Comparison of ENCODE assay signal across 23 mouse cellular contexts in the genomic region with DNA sequence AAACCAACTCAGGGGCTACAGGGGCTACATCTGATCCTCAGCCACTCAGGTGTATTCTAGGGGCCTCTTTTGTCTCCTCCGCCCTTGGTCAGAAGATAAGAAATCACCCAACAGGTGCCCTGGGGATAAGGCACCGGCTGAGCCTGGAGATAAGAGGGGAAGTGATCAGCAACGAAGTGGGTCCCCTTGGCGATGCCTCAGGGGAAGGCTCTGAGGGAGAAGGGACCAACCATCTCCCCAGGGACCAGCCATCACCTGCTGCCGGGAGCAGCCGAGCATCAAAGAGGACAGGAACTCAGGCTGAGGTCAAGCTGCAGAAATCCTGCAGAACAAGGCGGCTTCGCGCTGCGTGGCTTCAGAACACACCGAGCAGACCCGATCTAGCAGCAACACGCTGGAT. TPM values are rescaled to one million over a fixed set of nuclear protein-coding genes. Genes with fewer than 3 reads are reported as not detected.
DNase-seq lines count a peak whose midpoint lies in the region; ATAC-seq and TF ChIP-seq lines count a peak whose summit lies in the region.
"Had no signal": no experiment of that assay in that cellular context is flagged by ENCODE, and none has a peak within 500 bp of the region (broad histone marks: within the 10 kb centered on the region; RNA-seq: fewer than 3 reads in every experiment).

No protein-coding gene starts in this region.

- no peak overlapping the region for H3K4me3 ChIP-seq in midbrain, embryonic 10.5 days
- H3K4me3 ChIP-seq in midbrain, postnatal 0 days (ENCODE audit: low read depth, low read length), result no peak overlapping the region
- H3K4me3 ChIP-seq in CH12.LX (replicated peaks in 1 of 3; ENCODE audit: low read depth in 2 of 3, low read length in 2 of 3, poor library complexity in 1 of 3), result no peak overlapping the region
- H3K4me3 ChIP-seq in embryonic facial prominence, embryonic 10.5 days, result no peak overlapping the region
- H3K4me3 ChIP-seq: embryonic facial prominence, embryonic 12.5 days; forebrain, embryonic 12.5 days; heart, embryonic 12.5 days; hindbrain, embryonic 12.5 days had no signal

- no peaks in the 10 kb centered on the region for H3K79me2 ChIP-seq in CH12.LX (replicated peaks; ENCODE audit: control insufficient read depth, extremely low read depth, insufficient read depth, poor library complexity, severe bottlenecking)

- peak overlapping the region; percentile 65; the same call in 1 of the 2 replicates for H3K27ac ChIP-seq in midbrain, embryonic 10.5 days (replicated peaks)
- no peak overlapping the region for H3K27ac ChIP-seq in midbrain, postnatal 0 days (ENCODE audit: low read depth, low read length)
- H3K27ac ChIP-seq in CH12.LX (ENCODE audit: insufficient read depth, low read depth), result no peak overlapping the region
- 0 out of 2 replicates have a peak overlapping the region, but pooled peaks have one; percentile 16 for H3K27ac ChIP-seq in embryonic facial prominence, embryonic 10.5 days (replicated peaks)
- H3K27ac ChIP-seq: embryonic facial prominence, embryonic 12.5 days; forebrain, embryonic 12.5 days; hindbrain, embryonic 12.5 days had no signal

- H3K27me3 ChIP-seq in midbrain, embryonic 10.5 days (ENCODE audit: low read depth, poor library complexity, severe bottlenecking), result no peaks in the 10 kb centered on the region
- H3K27me3 ChIP-seq in midbrain, postnatal 0 days (ENCODE audit: insufficient read depth, low read length), result no peaks in the 10 kb centered on the region
- peaks cover 24% of the 10 kb centered on the region for H3K27me3 ChIP-seq in CH12.LX (replicated peaks)
- H3K27me3 ChIP-seq in embryonic facial prominence, embryonic 10.5 days (replicated peaks; ENCODE audit: low read depth, poor library complexity, severe bottlenecking), result no peaks in the 10 kb centered on the region
- H3K27me3 ChIP-seq: embryonic facial prominence, embryonic 12.5 days; forebrain, embryonic 12.5 days; heart, embryonic 12.5 days; hindbrain, embryonic 12.5 days had no signal

- in situ Hi-C loops in CH12.LX (cut with MboI; ENCODE audit: low pct_ligation_motif_present, low pct_unique_long_range_greater_than_20kb, low sequenced_read_pairs), result no loop called here

- ATAC-seq in midbrain, postnatal 0 days (ENCODE audit: low FRiP score), result no peak
- ATAC-seq: forebrain, postnatal 0 days; hindbrain, embryonic 16.5 days had no signal

- no peak for DNase-seq in midbrain, embryonic 10.5 days (ENCODE audit: low spot score)
- no peak for DNase-seq in midbrain, postnatal 0 days (ENCODE audit: low spot score)
- peak; percentile 37 for DNase-seq in thymus, postnatal 14 days
- no peak for DNase-seq in thymus, postnatal 10 days (ENCODE audit: low spot score in 2 of 2)
- DNase-seq in CH12.LX (ENCODE audit: extremely low read depth), result peak; percentile 87
- no peak for DNase-seq in embryonic facial prominence, embryonic 10.5 days (ENCODE audit: low spot score)
- DNase-seq in ovary, adult 18-20 months (ENCODE audit: low spot score), result no peak
- DNase-seq in right cerebral cortex, adult 18-20 months, result no peak
- DNase-seq: adrenal gland, adult 8-10 months; adrenal gland, postnatal 36 days; cerebellum, adult 11 months; cerebellum, adult 8-10 months; cerebellum, postnatal 14 days; embryo, embryonic 11 days; forebrain, postnatal 0 days; gastrocnemius, postnatal 25 days had no signal

- TF ChIP-seq POLR2A in CH12.LX (IDR thresholded peaks at IDR 0.05; ENCODE audit: low read depth, low read length), result no peak

- no peak for TF ChIP-seq CTCF in midbrain, postnatal 0 days (IDR thresholded peaks at IDR 0.05)
- no peak for TF ChIP-seq CTCF in CH12.LX (conservative IDR thresholded peaks at IDR 0.05 in 1 of 2, IDR thresholded peaks at IDR 0.05 in 1 of 2; ENCODE audit: low read depth in 2 of 2, low read length in 2 of 2)

- no peaks in the 10 kb centered on the region for H3K36me3 ChIP-seq in midbrain, embryonic 10.5 days
- no peaks in the 10 kb centered on the region for H3K36me3 ChIP-seq in midbrain, postnatal 0 days (ENCODE audit: insufficient read depth, low read length)
- H3K36me3 ChIP-seq in CH12.LX (replicated peaks in 1 of 2; ENCODE audit: control insufficient read depth in 1 of 2, insufficient read depth in 1 of 2, low read length in 1 of 2), result no peaks in the 10 kb centered on the region
- no peaks in the 10 kb centered on the region for H3K36me3 ChIP-seq in embryonic facial prominence, embryonic 10.5 days (replicated peaks)
- H3K36me3 ChIP-seq: embryonic facial prominence, embryonic 12.5 days; forebrain, embryonic 12.5 days; heart, embryonic 12.5 days; hindbrain, embryonic 12.5 days had no signal

- WGBS in midbrain, embryonic 10.5 days, result 68% methylated on average over 13 of the region's 13 CpGs
- WGBS in midbrain, postnatal 0 days, result 68% methylated on average over 13 of the region's 13 CpGs
- 70% methylated on average over 13 of the region's 13 CpGs for WGBS in embryonic facial prominence, embryonic 10.5 days

- peaks cover 27% of the 10 kb centered on the region for H3K4me1 ChIP-seq in midbrain, embryonic 10.5 days
- no peaks in the 10 kb centered on the region for H3K4me1 ChIP-seq in midbrain, postnatal 0 days (ENCODE audit: insufficient read depth, low read length)
- peaks cover 26 to 53% of the 10 kb centered on the region in 2 experiments for H3K4me1 ChIP-seq in CH12.LX (ENCODE audit: control insufficient read depth in 1 of 2, insufficient read depth in 2 of 2)
- H3K4me1 ChIP-seq in embryonic facial prominence, embryonic 10.5 days, result peaks cover 29% of the 10 kb centered on the region

- TF ChIP-seq EP300 in CH12.LX (IDR thresholded peaks at IDR 0.05; ENCODE audit: low read length), result peak; percentile 63

- H3K4me2 ChIP-seq in midbrain, postnatal 0 days (ENCODE audit: low read depth, low read length, poor library complexity, severe bottlenecking), result no peak overlapping the region
- H3K4me2 ChIP-seq in CH12.LX (ENCODE audit: insufficient read depth, low read depth, poor library complexity, severe bottlenecking), result no peak overlapping the region
- H3K4me2 ChIP-seq: embryonic facial prominence, embryonic 12.5 days; forebrain, embryonic 12.5 days; heart, embryonic 12.5 days; hindbrain, embryonic 12.5 days had no signal

- TF ChIP-seq RAD21 in CH12.LX (IDR thresholded peaks at IDR 0.05; ENCODE audit: low read depth, low read length), result no peak

- dilution Hi-C loops in CH12.LX (cut with MboI; ENCODE audit: extremely low pct_ligation_motif_present, extremely low pct_unique_long_range_greater_than_20kb, low sequenced_read_pairs), result no loop called here

- H3K9ac ChIP-seq in midbrain, postnatal 0 days (replicated peaks; ENCODE audit: low read length, poor library complexity, severe bottlenecking), result no peak overlapping the region
- no peak overlapping the region for H3K9ac ChIP-seq in CH12.LX (ENCODE audit: insufficient read depth, low read depth)
- H3K9ac ChIP-seq: embryonic facial prominence, embryonic 12.5 days; forebrain, embryonic 12.5 days; forebrain, postnatal 0 days; heart, embryonic 12.5 days; hindbrain, embryonic 12.5 days had no signal

- peaks cover 9% of the 10 kb centered on the region for H3K9me3 ChIP-seq in midbrain, embryonic 10.5 days (replicated peaks)
- H3K9me3 ChIP-seq in midbrain, postnatal 0 days (ENCODE audit: low read length), result no peaks in the 10 kb centered on the region
- H3K9me3 ChIP-seq in CH12.LX (replicated peaks; ENCODE audit: low read length), result peaks cover 10% of the 10 kb centered on the region
- no peaks in the 10 kb centered on the region for H3K9me3 ChIP-seq in embryonic facial prominence, embryonic 10.5 days
- H3K9me3 ChIP-seq: embryonic facial prominence, embryonic 12.5 days; forebrain, embryonic 12.5 days; hindbrain, embryonic 12.5 days had no signal

TF ChIP-seq in CH12.LX, 34 proteins besides CTCF, POLR2A, EP300 and RAD21:
- TF ChIP-seq PAX5 (IDR thresholded peaks at IDR 0.05; ENCODE audit: low read length), result no peak
- TF ChIP-seq UBTF (IDR thresholded peaks at IDR 0.05; ENCODE audit: low read depth, low read length), result no peak
- peak; percentile 80 for TF ChIP-seq BHLHE40 (IDR thresholded peaks at IDR 0.05; ENCODE audit: low read depth, low read length)
- TF ChIP-seq POLR2AphosphoS2 (IDR thresholded peaks at IDR 0.05; ENCODE audit: low read depth, low read length), result no peak
- 0 out of 2 replicates have a peak, but pooled peaks have one; percentile 20 for TF ChIP-seq ELF1 (IDR thresholded peaks at IDR 0.05; ENCODE audit: low read depth, low read length)
- TF ChIP-seq ZMIZ1 (IDR thresholded peaks at IDR 0.05; ENCODE audit: low read depth, low read length), result no peak
- TF ChIP-seq MEF2A (IDR thresholded peaks at IDR 0.05; ENCODE audit: borderline replicate concordance, low read depth, low read length), result peak; percentile 55
- peak; percentile 78 for TF ChIP-seq ETS1 (conservative IDR thresholded peaks at IDR 0.05; ENCODE audit: low read depth, low read length)
- TF ChIP-seq KAT2A (IDR thresholded peaks at IDR 0.05; ENCODE audit: insufficient replicate concordance, low read length), result 0 out of 2 replicates have a peak, but pooled peaks have one; percentile 35
- TF ChIP-seq TCF12 (IDR thresholded peaks at IDR 0.05; ENCODE audit: low read depth, low read length), result peak; percentile 83
- TF ChIP-seq IRF4 (IDR thresholded peaks at IDR 0.05; ENCODE audit: low read depth, low read length), result peak; percentile 48
- 0 out of 2 replicates have a peak, but pooled peaks have one; percentile 35 for TF ChIP-seq MAX (IDR thresholded peaks at IDR 0.05; ENCODE audit: low read length)

RNA-seq across cellular contexts. Expression of a gene that starts 15.6 kb away (rescaled TPM):
- polyA plus RNA-seq in midbrain, embryonic 10.5 days (2016; fragmentation: Nextera tagmentation; extraction: Ambion mirVana), result 619 and 802 TPM in 2 replicates
- 121 and 208 TPM in 2 replicates for total RNA-seq in midbrain, postnatal 0 days (2014; rRNA removed)
- polyA plus RNA-seq in midbrain, postnatal 0 days (2015; fragmentation: Nextera tagmentation; extraction: Ambion mirVana), result 148 and 156 TPM in 2 replicates
- total RNA-seq in CH12.LX (2012; rRNA removed) (41.1 and 85.5 TPM in 2 replicates), CH12.LX (2014; rRNA removed) (96.0 and 116 TPM in 2 replicates)
- 17.6 and 18.3 TPM in 2 replicates for polyA plus RNA-seq in CH12.LX (2012; ENCODE audit: insufficient read length, low read depth)
- 593 and 611 TPM in 2 replicates for polyA plus RNA-seq in embryonic facial prominence, embryonic 10.5 days (2016; fragmentation: Nextera tagmentation; extraction: Ambion mirVana)
- total RNA-seq: common myeloid progenitor, adult 5-6 weeks; granulocyte monocyte progenitor cell, adult 5-6 weeks had no signal

RNA-seq across cellular contexts. Expression of a gene that starts 44.5 kb away (rescaled TPM):
- polyA plus RNA-seq in midbrain, embryonic 10.5 days (2016; fragmentation: Nextera tagmentation; extraction: Ambion mirVana), result 10.3 and 10.8 TPM in 2 replicates
- 1.1 and 2.0 TPM in 2 replicates for total RNA-seq in midbrain, postnatal 0 days (2014; rRNA removed)
- polyA plus RNA-seq in midbrain, postnatal 0 days (2015; fragmentation: Nextera tagmentation; extraction: Ambion mirVana), result 0.46 and 0.50 TPM in 2 replicates
- total RNA-seq in CH12.LX (2012; rRNA removed) (7.2 and 7.6 TPM in 2 replicates), CH12.LX (2014; rRNA removed) (4.4 and 4.9 TPM in 2 replicates)
- 3.9 and 6.1 TPM in 2 replicates for polyA plus RNA-seq in CH12.LX (2012; ENCODE audit: insufficient read length, low read depth)
- 6.2 TPM in 2 replicates for polyA plus RNA-seq in embryonic facial prominence, embryonic 10.5 days (2016; fragmentation: Nextera tagmentation; extraction: Ambion mirVana)

Comparison
In these comparisons a context has a peak if more than half of its experiments do, and no peak if none do; other contexts are left out.
1. DNase-seq: peak in thymus, postnatal 14 days (single experiment) and CH12.LX (single experiment); none in midbrain, embryonic 10.5 days (single experiment), midbrain, postnatal 0 days (single experiment), thymus, postnatal 10 days (0 of 2), embryonic facial prominence, embryonic 10.5 days (single experiment), ovary, adult 18-20 months (single experiment) and right cerebral cortex, adult 18-20 months (single experiment).
2. H3K27ac ChIP-seq: peak in midbrain, embryonic 10.5 days (single experiment) and embryonic facial prominence, embryonic 10.5 days (single experiment); none in midbrain, postnatal 0 days (single experiment) and CH12.LX (single experiment).